Mouse (Mus musculus): Measurements from ENCODE around the gene Dcaf15. TPM values are rescaled to one million over a fixed set of nuclear protein-coding genes. Genes with fewer than 3 reads are reported as not detected.

Gene Dcaf15
- polyA plus RNA-seq, 1 experiment from 2014 or later = 17.4 TPM

DNA sequence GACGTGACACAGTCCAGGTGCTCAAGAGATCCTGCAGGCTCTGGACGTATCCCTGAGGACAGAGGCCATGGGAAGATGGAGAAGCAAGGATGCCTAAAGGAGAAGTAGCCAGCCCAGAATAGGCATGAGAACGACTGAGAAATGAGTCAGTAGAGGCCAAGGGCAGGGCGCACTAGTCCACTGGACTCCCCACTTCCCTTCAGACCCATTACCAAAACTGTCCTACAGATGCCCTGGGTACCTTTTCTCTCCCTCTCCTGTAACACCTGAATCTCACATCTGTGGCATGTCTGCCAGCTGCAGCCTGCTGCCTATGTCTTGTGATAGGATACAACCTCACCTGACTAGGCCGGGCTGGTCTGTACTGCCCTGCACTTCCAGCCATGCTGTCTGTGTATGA, 34.3 kb downstream of the Dcaf15 start:
- no peak overlapping the region for H3K4me3 ChIP-seq (replicated peaks; ENCODE audit: low read length)
- H3K27ac ChIP-seq = no peak overlapping the region; the same call in 1 of the 2 replicates
- H3K27me3 ChIP-seq (ENCODE audit: control insufficient read depth, insufficient read depth, low read length) = no peaks in the 10 kb centered on the region
- no peak for DNase-seq (ENCODE audit: low spot score)
- no peak for ATAC-seq (ENCODE audit: low FRiP score)
- peaks cover 32% of the 10 kb centered on the region for H3K4me1 ChIP-seq (replicated peaks; ENCODE audit: control insufficient read depth, insufficient read depth, low read length)
- H3K9me3 ChIP-seq (ENCODE audit: control insufficient read depth, low read length) = no peaks in the 10 kb centered on the region
- H3K9ac ChIP-seq = no peak overlapping the region
- H3K36me3 ChIP-seq (replicated peaks; ENCODE audit: control insufficient read depth, insufficient read depth) = peaks cover 12% of the 10 kb centered on the region
- H3K4me2 ChIP-seq (replicated peaks) = no peak overlapping the region
- WGBS = 81% methylated on average over 5 of the region's 5 CpGs

DNA sequence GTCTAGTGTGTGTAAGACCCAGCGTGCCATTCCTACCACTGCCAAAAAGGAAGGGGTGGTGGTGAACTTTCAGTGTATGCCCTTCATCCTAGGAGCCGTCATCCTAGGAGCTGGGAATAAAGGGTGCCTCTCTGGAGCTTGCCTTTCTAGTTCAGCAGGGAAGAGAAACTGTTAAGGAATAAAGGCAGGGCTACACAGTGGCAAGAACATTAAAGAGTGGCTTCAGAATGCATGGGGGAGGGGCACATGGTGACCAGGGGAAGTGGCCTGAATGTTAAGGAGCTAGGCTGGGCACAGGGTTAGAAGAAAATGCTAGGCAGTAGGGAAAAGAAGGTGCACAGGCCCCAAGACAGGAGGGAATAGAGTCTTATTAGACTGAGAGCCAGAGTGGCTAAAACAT, 34.8 kb downstream of the Dcaf15 start:
- DNase-seq (ENCODE audit: low spot score) (no peak), ATAC-seq (ENCODE audit: low FRiP score) (no peak)
- peaks cover 32% of the 10 kb centered on the region for H3K4me1 ChIP-seq (replicated peaks; ENCODE audit: control insufficient read depth, insufficient read depth, low read length)
- no peak overlapping the region for H3K4me3 ChIP-seq (replicated peaks; ENCODE audit: low read length)
- no peak overlapping the region for H3K4me2 ChIP-seq (replicated peaks)
- 47% methylated on average over 2 of the region's 2 CpGs for WGBS
- peaks cover 7% of the 10 kb centered on the region; the same call in 1 of the 2 replicates for H3K36me3 ChIP-seq (replicated peaks; ENCODE audit: control insufficient read depth, insufficient read depth)
- no peak overlapping the region for H3K9ac ChIP-seq
- H3K27ac ChIP-seq = no peak overlapping the region; the same call in 1 of the 2 replicates
- H3K27me3 ChIP-seq (ENCODE audit: control insufficient read depth, insufficient read depth, low read length) = no peaks in the 10 kb centered on the region
- no peaks in the 10 kb centered on the region for H3K9me3 ChIP-seq (ENCODE audit: control insufficient read depth, low read length)

DNA sequence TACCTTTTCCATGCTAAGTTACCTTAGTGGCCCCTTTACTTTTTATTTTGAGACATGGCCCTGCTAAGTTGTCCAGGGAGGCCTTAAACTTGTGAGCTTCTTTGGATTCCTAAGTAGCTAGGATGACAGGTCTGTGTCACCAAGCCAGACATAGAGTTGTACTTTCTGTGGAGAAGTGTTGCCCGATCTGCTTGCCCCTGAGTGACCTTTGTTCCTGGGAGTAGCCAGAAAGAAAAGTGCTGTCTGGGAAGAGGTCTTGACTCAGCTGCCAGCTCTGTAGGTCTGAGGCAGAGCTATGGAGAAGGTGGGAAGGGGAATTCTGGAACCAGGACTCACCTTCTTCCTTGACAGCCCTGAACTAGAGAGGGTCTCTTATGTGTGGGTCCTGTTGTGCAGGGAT, 35.4 kb downstream of the Dcaf15 start:
- Histone ChIP-seq H3K9me3 (ENCODE audit: control insufficient read depth, low read length) (no peaks in the 10 kb centered on the region), H3K4me2 (replicated peaks) (no peak overlapping the region), H3K9ac (no peak overlapping the region), H3K36me3 (replicated peaks; ENCODE audit: control insufficient read depth, insufficient read depth) (peaks cover 1% of the 10 kb centered on the region; the same call in 1 of the 2 replicates), H3K4me1 (replicated peaks; ENCODE audit: control insufficient read depth, insufficient read depth, low read length) (peaks cover 32% of the 10 kb centered on the region), H3K27ac (no peak overlapping the region), H3K27me3 (ENCODE audit: control insufficient read depth, insufficient read depth, low read length) (no peaks in the 10 kb centered on the region), H3K4me3 (replicated peaks; ENCODE audit: low read length) (no peak overlapping the region)
- 40% methylated on average over 1 of the region's 1 CpGs for WGBS
- DNase-seq (ENCODE audit: low spot score) = no peak
- ATAC-seq (ENCODE audit: low FRiP score) = no peak

DNA sequence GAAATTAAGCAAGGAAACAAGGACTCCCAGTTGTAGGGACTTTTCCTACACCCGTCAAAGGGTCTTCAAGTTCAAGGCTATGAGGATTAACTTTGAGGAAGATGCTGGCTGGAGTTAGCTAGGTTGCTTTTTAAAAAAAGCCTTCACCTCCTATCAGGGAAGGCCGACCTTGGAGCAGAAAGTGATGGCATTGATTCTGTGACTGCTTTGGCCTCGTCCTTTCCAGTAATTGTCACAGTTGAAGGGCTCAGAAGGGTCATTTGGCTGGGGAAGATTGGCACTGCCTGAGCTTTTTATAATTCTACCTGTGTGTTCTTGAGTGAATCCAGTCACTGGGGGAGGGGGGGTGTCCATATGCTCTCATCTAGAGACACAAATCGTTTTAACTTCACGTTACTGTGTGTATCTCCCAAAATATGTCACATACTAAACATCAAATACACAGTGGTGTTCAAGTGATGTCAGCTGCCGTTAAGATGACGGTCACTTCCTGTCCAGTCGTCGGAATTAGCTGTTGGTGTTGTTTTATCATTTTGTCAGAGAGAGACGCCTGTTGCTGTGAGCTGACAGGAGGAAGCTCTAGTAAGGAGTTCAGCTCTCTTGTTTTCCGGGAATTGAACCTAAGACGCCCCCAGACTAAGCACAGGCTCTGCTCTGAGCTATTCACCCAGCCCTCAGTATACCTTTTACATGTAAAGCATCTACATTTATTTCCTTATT, 36.1 kb downstream of the Dcaf15 start:
- Histone ChIP-seq H3K4me2 (replicated peaks) (no peak overlapping the region; the same call in 1 of the 2 replicates), H3K27me3 (ENCODE audit: control insufficient read depth, insufficient read depth, low read length) (no peaks in the 10 kb centered on the region), H3K27ac (no peak overlapping the region), H3K4me1 (replicated peaks; ENCODE audit: control insufficient read depth, insufficient read depth, low read length) (peaks cover 26% of the 10 kb centered on the region), H3K9ac (no peak overlapping the region), H3K4me3 (replicated peaks; ENCODE audit: low read length) (no peak overlapping the region), H3K36me3 (replicated peaks; ENCODE audit: control insufficient read depth, insufficient read depth) (no peaks in the 10 kb centered on the region), H3K9me3 (ENCODE audit: control insufficient read depth, low read length) (no peaks in the 10 kb centered on the region)
- ATAC-seq (ENCODE audit: low FRiP score) (no peak), DNase-seq (ENCODE audit: low spot score) (no peak)
- 71% methylated on average over 12 of the region's 12 CpGs for WGBS

DNA sequence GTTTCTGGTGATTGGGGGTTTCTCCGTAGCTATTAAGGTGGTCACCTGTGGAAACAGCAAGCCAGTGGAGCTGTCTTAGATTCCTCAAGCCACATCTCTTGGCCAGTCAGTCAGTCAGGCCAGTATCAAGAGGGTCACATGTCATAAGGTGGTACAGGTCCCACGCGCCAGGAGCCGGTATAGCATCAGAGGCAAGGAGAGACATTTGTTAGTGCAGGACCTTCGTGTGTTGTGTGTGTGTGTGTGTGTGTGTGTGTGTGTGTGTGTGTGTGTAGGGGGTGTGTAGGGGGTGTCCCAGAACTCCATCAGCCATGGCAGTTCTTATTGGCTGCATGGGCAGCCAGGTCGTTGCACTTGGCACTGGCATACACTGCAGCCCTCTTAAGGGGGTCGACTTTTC, 36.7 kb downstream of the Dcaf15 start:
- Histone ChIP-seq H3K9me3 (ENCODE audit: control insufficient read depth, low read length) (no peaks in the 10 kb centered on the region), H3K36me3 (replicated peaks; ENCODE audit: control insufficient read depth, insufficient read depth) (no peaks in the 10 kb centered on the region), H3K9ac (no peak overlapping the region), H3K4me2 (replicated peaks) (peak overlapping the region; percentile 41), H3K4me1 (replicated peaks; ENCODE audit: control insufficient read depth, insufficient read depth, low read length) (peaks cover 20% of the 10 kb centered on the region), H3K27me3 (ENCODE audit: control insufficient read depth, insufficient read depth, low read length) (no peaks in the 10 kb centered on the region), H3K27ac (no peak overlapping the region), H3K4me3 (replicated peaks; ENCODE audit: low read length) (peak overlapping the region; percentile 92)
- 89% methylated on average over 7 of the region's 7 CpGs for WGBS
- DNase-seq (ENCODE audit: low spot score) (no peak), ATAC-seq (ENCODE audit: low FRiP score) (no peak)

DNA sequence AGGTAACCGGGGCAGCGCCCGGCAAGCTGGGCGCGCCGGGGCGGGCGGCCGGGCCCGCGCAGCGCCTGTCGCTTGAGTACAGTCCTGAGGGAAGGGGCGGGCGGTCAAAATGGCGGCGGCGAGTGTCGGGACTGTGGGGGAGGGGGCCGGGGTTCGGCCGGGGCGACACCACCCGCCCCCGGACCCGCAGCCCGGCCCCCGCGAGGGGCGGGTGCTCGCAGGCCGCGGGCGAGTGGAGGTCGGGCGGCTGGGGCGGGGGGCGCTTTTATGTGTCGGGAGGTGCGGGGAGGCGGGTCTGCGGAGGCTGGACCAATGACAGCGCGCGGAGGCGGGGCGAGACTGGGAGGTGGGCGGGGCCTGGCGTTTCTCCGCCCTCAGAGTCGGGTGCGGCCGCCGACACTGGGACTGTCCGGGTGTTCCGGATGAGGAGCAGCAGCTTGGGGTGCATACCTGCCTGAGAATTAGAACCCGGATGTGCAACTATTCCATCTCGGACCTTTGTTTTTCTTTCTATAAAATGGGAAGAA, 37.5 kb downstream of the Dcaf15 start:
- Histone ChIP-seq H3K9me3 (ENCODE audit: control insufficient read depth, low read length) (no peaks in the 10 kb centered on the region), H3K27ac (peak overlapping the region; percentile 98), H3K4me1 (replicated peaks; ENCODE audit: control insufficient read depth, insufficient read depth, low read length) (peaks cover 20% of the 10 kb centered on the region), H3K9ac (peak overlapping the region; percentile 86), H3K27me3 (ENCODE audit: control insufficient read depth, insufficient read depth, low read length) (no peaks in the 10 kb centered on the region), H3K36me3 (replicated peaks; ENCODE audit: control insufficient read depth, insufficient read depth) (no peaks in the 10 kb centered on the region), H3K4me3 (replicated peaks; ENCODE audit: low read length) (peak overlapping the region; percentile 92), H3K4me2 (replicated peaks) (peak overlapping the region; percentile 41)
- peak; percentile 61 for ATAC-seq (ENCODE audit: low FRiP score)
- WGBS = 1% methylated on average over 58 of the region's 58 CpGs
- peak; percentile 89 for DNase-seq (ENCODE audit: low spot score)

DNA sequence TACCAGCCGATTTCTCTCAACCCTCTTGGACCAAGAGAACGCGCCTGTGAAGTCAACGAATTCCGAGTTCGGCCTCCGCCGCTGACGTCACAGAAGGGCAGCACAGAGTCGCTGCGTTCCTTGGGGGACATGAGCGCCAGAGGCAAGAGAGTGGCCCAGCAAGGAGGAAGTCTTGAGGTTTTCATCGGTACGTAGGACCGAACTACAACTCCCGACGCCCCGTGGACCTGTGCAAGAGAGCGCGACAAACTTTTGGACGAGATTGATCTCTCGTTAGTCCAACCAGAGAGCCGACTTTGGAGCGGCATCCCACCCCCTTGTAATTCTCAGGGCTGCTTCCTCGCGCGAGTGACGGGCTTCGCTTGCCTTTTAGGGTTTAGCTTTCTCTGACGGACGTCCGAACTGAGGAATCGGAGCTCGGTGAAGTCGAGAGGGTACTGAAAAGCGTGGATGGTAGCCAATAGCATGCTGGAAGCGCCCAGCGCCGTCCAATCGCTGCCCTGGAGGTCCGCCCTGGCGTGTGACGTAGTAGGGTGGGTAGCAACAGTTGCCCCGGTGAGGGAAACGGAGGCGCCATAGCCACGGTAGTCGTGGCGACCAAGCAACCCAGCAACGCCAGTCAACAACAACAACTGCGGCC, 38.2 kb downstream of the Dcaf15 start, which contains the start of gene Rfx1:
Gene Rfx1 (plus strand): TSS at position 544 of the 640 bp plus-strand sequence.
- ATAC-seq (ENCODE audit: low FRiP score) (peak; percentile 98), DNase-seq (ENCODE audit: low spot score) (peak; percentile 98)
- Histone ChIP-seq H3K36me3 (replicated peaks; ENCODE audit: control insufficient read depth, insufficient read depth) (no peaks in the 10 kb centered on the region), H3K9me3 (ENCODE audit: control insufficient read depth, low read length) (no peaks in the 10 kb centered on the region), H3K4me2 (replicated peaks) (peak within 1 kb of the TSS; percentile 77), H3K9ac (peak within 1 kb of the TSS; percentile 86), H3K4me3 (replicated peaks; ENCODE audit: low read length) (peak within 1 kb of the TSS; percentile 92), H3K27me3 (ENCODE audit: control insufficient read depth, insufficient read depth, low read length) (no peaks in the 10 kb centered on the region), H3K4me1 (replicated peaks; ENCODE audit: control insufficient read depth, insufficient read depth, low read length) (peaks cover 20% of the 10 kb centered on the region), H3K27ac (peak within 1 kb of the TSS; percentile 98)
- WGBS = under 1% methylated on average over 51 of the region's 51 CpGs

DNA sequence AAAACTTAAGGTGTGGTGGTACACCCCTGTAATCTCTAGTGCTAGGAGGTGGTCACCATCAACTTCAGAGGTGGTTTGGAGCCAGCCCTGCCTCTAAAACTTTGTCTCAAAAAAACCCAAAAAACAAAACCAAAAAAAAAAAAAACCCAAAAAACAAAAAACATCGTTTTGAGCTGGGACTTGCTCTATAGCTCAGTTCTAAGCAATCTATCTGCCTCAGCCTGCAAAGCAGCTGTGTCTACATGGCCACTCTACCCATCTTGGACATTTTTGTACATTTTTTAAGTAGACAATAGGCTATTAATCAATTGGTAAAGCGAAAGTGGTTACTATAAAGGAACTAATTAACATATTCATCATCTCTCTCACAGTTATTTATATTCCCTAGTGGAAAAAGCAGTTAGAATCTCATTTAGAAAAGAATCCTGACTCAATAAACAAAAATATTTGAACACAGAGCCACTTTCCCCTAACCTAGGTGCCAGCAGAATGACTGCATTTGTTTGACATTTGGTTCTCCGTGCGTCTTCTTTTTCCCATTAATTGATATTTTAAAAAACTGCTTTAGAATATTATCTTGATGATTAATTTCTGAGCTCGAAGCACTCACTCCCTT, 39.0 kb downstream of the Dcaf15 start:
- peak overlapping the region; percentile 72 for H3K27ac ChIP-seq
- H3K27me3 ChIP-seq (ENCODE audit: control insufficient read depth, insufficient read depth, low read length) = no peaks in the 10 kb centered on the region
- H3K36me3 ChIP-seq (replicated peaks; ENCODE audit: control insufficient read depth, insufficient read depth) = no peaks in the 10 kb centered on the region
- peak overlapping the region; percentile 92 for H3K4me3 ChIP-seq (replicated peaks; ENCODE audit: low read length)
- H3K4me2 ChIP-seq (replicated peaks) = peak overlapping the region; percentile 77
- no peaks in the 10 kb centered on the region for H3K9me3 ChIP-seq (ENCODE audit: control insufficient read depth, low read length)
- peak overlapping the region; percentile 62 for H3K9ac ChIP-seq
- peaks cover 20% of the 10 kb centered on the region for H3K4me1 ChIP-seq (replicated peaks; ENCODE audit: control insufficient read depth, insufficient read depth, low read length)
- DNase-seq (ENCODE audit: low spot score) (no peak), ATAC-seq (ENCODE audit: low FRiP score) (no peak)
- 15% methylated on average over 5 of the region's 5 CpGs for WGBS

DNA sequence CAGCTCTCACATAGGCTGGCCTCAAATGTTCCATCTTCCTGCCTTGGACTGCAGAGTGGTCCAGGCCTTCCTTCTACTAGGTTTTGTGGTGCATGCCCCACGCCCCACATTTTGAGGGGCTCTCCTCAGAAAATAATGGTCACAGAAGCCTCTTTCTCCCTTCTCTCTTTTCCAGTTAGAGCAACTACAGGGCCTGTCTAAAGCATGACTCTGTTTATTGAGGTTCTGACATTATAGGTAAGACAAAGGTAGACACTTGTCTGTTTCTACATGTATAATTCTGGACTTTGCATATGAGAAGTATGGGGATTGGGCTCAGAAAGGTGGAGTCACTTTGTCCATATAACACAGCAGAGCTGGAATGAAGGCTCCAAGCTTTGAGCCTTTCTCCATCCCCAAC, 39.5 kb downstream of the Dcaf15 start, which contains the start of gene Gm10643:
Gene Gm10643 (minus strand): TSS at position 101 of the 400 bp plus-strand sequence.
- WGBS = 92% methylated on average over 1 of the region's 1 CpGs
- peak within 1 kb of the TSS; percentile 62 for H3K9ac ChIP-seq
- H3K27me3 ChIP-seq (ENCODE audit: control insufficient read depth, insufficient read depth, low read length) = no peaks in the 10 kb centered on the region
- no peak for DNase-seq (ENCODE audit: low spot score)
- H3K9me3 ChIP-seq (ENCODE audit: control insufficient read depth, low read length) = no peaks in the 10 kb centered on the region
- H3K4me3 ChIP-seq (replicated peaks; ENCODE audit: low read length) = peak within 1 kb of the TSS; percentile 92
- H3K4me2 ChIP-seq (replicated peaks) = peak within 1 kb of the TSS; percentile 77
- H3K27ac ChIP-seq = peak within 1 kb of the TSS; percentile 72
- H3K4me1 ChIP-seq (replicated peaks; ENCODE audit: control insufficient read depth, insufficient read depth, low read length) = peaks cover 17% of the 10 kb centered on the region
- no peaks in the 10 kb centered on the region for H3K36me3 ChIP-seq (replicated peaks; ENCODE audit: control insufficient read depth, insufficient read depth)
- no peak for ATAC-seq (ENCODE audit: low FRiP score)
